Mouse (Mus musculus): ENCODE measurements around the gene Nipsnap1.

DNA sequence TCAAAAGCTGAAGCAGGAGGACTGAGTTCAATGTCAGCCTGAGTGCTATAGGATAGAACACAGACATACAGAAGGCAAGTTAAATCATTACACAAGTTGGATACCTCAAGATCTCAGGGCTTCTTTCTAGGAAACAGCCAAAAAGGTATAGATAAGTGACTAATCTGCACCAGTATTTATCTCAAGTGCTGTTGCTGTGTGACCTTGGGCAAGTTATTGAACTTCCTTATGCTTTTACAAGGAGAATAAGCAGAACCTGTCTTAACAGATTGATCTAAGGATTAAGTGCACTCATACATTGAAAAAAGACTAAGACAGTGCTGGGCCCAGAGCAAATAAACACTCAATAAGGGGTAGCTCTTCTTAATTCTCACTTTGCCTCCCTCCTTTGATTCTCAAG, 46.4 kb upstream of the Nipsnap1 start:
- no peak for TF ChIP-seq CTCF (IDR thresholded peaks at IDR 0.05; ENCODE audit: low read depth)
- no peak for TF ChIP-seq EP300 (IDR thresholded peaks at IDR 0.05; ENCODE audit: low read depth)

Data from liver, postnatal 0 days (tissue).